In the genomic region with DNA sequence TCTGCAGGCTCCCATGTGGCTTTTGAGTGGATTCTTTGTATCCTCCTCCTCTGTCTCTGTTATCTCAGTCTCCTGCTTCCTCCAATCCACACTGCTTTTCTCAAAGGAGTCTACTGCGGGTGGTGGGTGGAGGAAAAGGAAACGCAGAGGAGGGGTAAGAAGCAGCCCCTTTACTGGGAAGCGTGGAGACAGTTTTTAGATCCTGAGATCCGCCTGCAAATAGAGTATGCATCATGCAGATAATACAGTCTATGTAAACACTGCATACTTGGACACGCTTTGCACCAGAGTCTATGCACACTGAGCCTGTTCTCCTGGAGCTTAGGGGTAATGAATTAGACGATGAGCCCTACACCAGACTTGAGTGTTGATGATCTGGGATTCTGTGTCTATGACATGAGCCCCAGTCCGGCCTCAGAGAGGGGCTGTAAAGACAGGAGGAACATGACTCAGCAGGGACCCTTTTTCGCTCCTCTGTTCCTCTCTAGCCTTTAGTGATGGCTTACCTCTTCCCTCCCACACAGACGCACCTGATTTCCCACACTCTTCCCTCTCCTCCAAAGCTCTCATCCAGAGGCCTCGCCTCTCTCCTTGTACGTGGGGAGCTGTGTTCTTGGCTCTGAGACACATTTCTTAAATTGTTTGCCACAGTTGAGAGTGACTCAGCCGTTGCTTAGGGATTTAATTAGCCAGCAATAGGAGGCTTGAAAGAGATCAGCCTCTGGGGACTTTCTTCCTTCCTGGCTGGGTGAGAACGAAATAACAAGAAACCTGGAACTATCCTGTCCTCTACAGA, we compare ENCODE assay signal across 8 mouse cellular contexts.
DNase-seq lines count a peak whose midpoint lies in the region; ATAC-seq and TF ChIP-seq lines count a peak whose summit lies in the region.

No protein-coding gene starts in this region.

- H3K27ac ChIP-seq in embryonic facial prominence, embryonic 13.5 days, result 0 out of 2 replicates have a peak overlapping the region, but pooled peaks have one; percentile 16
- H3K27ac ChIP-seq in heart, postnatal 0 days (ENCODE audit: low read depth), result peak overlapping the region; percentile 69

- ATAC-seq in embryonic facial prominence, embryonic 13.5 days (ENCODE audit: insufficient number of reproducible peaks, insufficient read depth, low FRiP score, low TSS enrichment, low read depth), result no peak
- peak; percentile 78 for ATAC-seq in heart, postnatal 0 days (ENCODE audit: insufficient read depth, low read depth)
- ATAC-seq in CD4-positive, CD25-positive, alpha-beta regulatory T cell, adult 4 months, result no peak

- DNase-seq in gastrocnemius, adult 8-10 months (ENCODE audit: low spot score in 2 of 2), result peak; percentile 28 to 39
- DNase-seq in gastrocnemius, postnatal 4 days (ENCODE audit: low spot score in 2 of 2), result no peak
- DNase-seq in heart, postnatal 0 days (ENCODE audit: low spot score), result peak; percentile 76
- DNase-seq in left cerebral cortex, adult 8-10 months (ENCODE audit: low spot score in 2 of 2), result peak; percentile 47 to 82
- DNase-seq in cerebellum, adult 9-10 months, result no peak

- H3ac ChIP-seq in myocyte (ENCODE audit: control insufficient read depth, insufficient read length), result no peak overlapping the region

- no peak overlapping the region for H3K4me2 ChIP-seq in embryonic facial prominence, embryonic 13.5 days
- peak overlapping the region; percentile 4; the same call in 1 of the 2 replicates for H3K4me2 ChIP-seq in heart, postnatal 0 days (ENCODE audit: low read depth, low read length)
- H3K4me2 ChIP-seq in myocyte (ENCODE audit: low read depth), result peak overlapping the region; percentile 55

- H3K9ac ChIP-seq in embryonic facial prominence, embryonic 13.5 days, result no peak overlapping the region
- no peak overlapping the region for H3K9ac ChIP-seq in heart, postnatal 0 days (replicated peaks; ENCODE audit: low read depth, low read length)

- no peak for TF ChIP-seq POLR2A in myocyte (IDR thresholded peaks at IDR 0.05; ENCODE audit: insufficient read length, low read depth)

- H3K79me2 ChIP-seq in myocyte (ENCODE audit: control insufficient read depth, insufficient read depth), result no peaks in the 10 kb centered on the region

- no peak for TF ChIP-seq CTCF in heart, postnatal 0 days (IDR thresholded peaks at IDR 0.05; ENCODE audit: low read depth)

- no peaks in the 10 kb centered on the region for H3K36me3 ChIP-seq in embryonic facial prominence, embryonic 13.5 days
- no peaks in the 10 kb centered on the region for H3K36me3 ChIP-seq in heart, postnatal 0 days (replicated peaks; ENCODE audit: control insufficient read depth, insufficient read depth, low read length)
- H3K36me3 ChIP-seq in myocyte (ENCODE audit: control insufficient read depth, insufficient read depth), result no peaks in the 10 kb centered on the region

- H3K9me3 ChIP-seq in embryonic facial prominence, embryonic 13.5 days, result no peaks in the 10 kb centered on the region
- H3K9me3 ChIP-seq in heart, postnatal 0 days (replicated peaks; ENCODE audit: control insufficient read depth, low read length), result no peaks in the 10 kb centered on the region

- peaks cover 10% of the 10 kb centered on the region for H3K4me1 ChIP-seq in embryonic facial prominence, embryonic 13.5 days
- H3K4me1 ChIP-seq in heart, postnatal 0 days (ENCODE audit: control insufficient read depth, insufficient read depth), result peaks cover 27% of the 10 kb centered on the region

- WGBS in embryonic facial prominence, embryonic 13.5 days, result 30% methylated on average over 13 of the region's 13 CpGs
- 24% methylated on average over 13 of the region's 13 CpGs for WGBS in heart, postnatal 0 days

- no peak; the same call in 1 of the 2 replicates for TF ChIP-seq EP300 in heart, postnatal 0 days (IDR thresholded peaks at IDR 0.05; ENCODE audit: low read depth)

- H3K27me3 ChIP-seq in embryonic facial prominence, embryonic 13.5 days, result no peaks in the 10 kb centered on the region
- no peaks in the 10 kb centered on the region for H3K27me3 ChIP-seq in heart, postnatal 0 days (ENCODE audit: control insufficient read depth, insufficient read depth, low read length)
- no peaks in the 10 kb centered on the region for H3K27me3 ChIP-seq in myocyte (ENCODE audit: control insufficient read depth, insufficient read depth, insufficient read length)

- H3K4me3 ChIP-seq in embryonic facial prominence, embryonic 13.5 days, result no peak overlapping the region
- H3K4me3 ChIP-seq in heart, postnatal 0 days (ENCODE audit: low read depth, low read length), result no peak overlapping the region
- H3K4me3 ChIP-seq in myocyte, result no peak overlapping the region

TF ChIP-seq in myocyte, 11 proteins besides CTCF, POLR2A, EP300 and RAD21:
- TF ChIP-seq REST (IDR thresholded peaks at IDR 0.05; ENCODE audit: insufficient read depth, insufficient read length), result no peak
- TF ChIP-seq TCF12 (IDR thresholded peaks at IDR 0.05; ENCODE audit: insufficient read depth, poor library complexity, severe bottlenecking), result no peak
- TF ChIP-seq E2F4 (IDR thresholded peaks at IDR 0.05; ENCODE audit: insufficient read depth), result no peak
- TF ChIP-seq POLR2AphosphoS2 (IDR thresholded peaks at IDR 0.05; ENCODE audit: insufficient read length, low read depth), result no peak
- TF ChIP-seq CEBPB (IDR thresholded peaks at IDR 0.05; ENCODE audit: insufficient read depth, poor library complexity, severe bottlenecking), result no peak
- TF ChIP-seq USF1 (IDR thresholded peaks at IDR 0.05; ENCODE audit: low read depth), result no peak
- no peak for TF ChIP-seq MYOG (IDR thresholded peaks at IDR 0.05; ENCODE audit: control insufficient read depth in 1 of 3, insufficient read depth in 1 of 3, insufficient read length in 2 of 3, low read depth in 2 of 3)
TF ChIP-seq in myocyte: peak in this region for 0.

Comparison
In these comparisons a context has a peak if more than half of its experiments do, and no peak if none do; other contexts are left out.
1. DNase-seq: peak in gastrocnemius, adult 8-10 months (2 of 2), heart, postnatal 0 days (single experiment) and left cerebral cortex, adult 8-10 months (2 of 2); none in gastrocnemius, postnatal 4 days (0 of 2) and cerebellum, adult 9-10 months (single experiment).